Mouse (Mus musculus): Measurements from ENCODE around the gene Enpep. TPM values are rescaled to one million over a fixed set of nuclear protein-coding genes. Genes with fewer than 3 reads are reported as not detected.

Gene Enpep
- polyA plus RNA-seq (2012; rRNA removed) = 128 and 272 TPM in 2 replicates

DNA sequence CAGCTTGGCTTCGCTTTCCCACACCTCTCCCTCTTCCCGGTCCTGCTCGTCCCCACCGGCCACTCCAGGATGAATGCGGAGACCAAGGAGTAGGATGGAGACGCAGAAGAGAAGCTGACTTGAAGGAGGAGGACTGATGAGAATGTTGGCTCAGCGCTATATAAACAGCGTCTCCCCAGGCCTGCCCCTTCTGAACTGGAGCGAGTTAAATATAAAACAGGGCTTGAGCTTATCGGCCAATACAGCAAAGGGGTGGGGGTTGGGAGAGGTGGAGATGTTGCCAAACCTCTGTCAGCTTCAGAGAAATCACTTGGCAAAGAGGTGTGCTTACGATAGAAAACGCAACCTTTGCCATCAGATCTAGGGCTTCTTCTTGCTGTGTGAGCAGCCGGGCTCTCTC lies at the start of gene Enpep:
Gene Enpep, minus strand, starts transcription at position 135 of the 400 bp plus-strand sequence.
- peak; percentile 22 for DNase-seq (ENCODE audit: low read depth, low spot score)
- 8% methylated on average over 13 of the region's 13 CpGs for WGBS

DNA sequence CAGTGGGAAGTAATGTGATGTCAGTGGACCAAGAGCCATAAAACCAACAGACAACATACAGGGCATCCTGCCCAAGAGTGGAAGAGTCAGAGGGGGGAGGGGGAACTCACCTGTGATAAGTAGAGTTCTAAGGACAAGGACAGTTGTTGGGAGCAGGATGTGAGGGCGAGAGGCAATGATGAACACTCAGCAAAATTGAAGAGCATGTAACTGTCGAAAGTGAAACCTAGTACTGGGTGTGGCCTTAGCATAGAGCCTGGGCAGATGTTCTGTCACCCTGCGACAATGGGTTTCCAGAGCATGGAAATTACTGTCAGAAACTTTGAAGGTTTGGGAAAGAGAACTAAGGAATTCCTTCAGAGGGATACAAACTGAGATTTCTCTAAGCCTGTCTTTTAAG lies 46.6 kb upstream of the Enpep start:
- peak; percentile 27 for DNase-seq (ENCODE audit: low read depth, low spot score)
- WGBS = 23% methylated on average over 3 of the region's 3 CpGs

DNA sequence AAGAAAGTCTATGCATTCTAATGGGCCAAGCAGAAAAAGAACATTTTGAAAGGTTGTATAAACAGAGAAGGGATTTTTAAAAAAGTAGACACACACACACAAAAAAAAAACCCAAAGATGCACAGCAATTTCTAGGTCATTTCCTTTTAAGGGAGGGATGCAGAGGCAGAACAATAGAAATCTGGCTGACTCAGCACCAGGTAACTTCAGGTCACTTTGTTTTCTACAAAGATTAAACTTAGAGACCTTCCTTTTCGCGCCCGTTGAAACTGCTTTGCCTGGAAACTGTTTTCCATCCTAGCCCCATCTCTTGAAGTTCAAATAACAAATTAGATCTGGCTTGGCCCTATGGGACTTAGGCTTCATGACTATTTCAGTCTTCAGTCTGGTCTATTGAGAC lies 42.6 kb upstream of the Enpep start:
- whole genome bisulfite sequencing = 91% methylated on average over 3 of the region's 3 CpGs
- no peak for DNase-seq (ENCODE audit: low read depth, low spot score)

DNA sequence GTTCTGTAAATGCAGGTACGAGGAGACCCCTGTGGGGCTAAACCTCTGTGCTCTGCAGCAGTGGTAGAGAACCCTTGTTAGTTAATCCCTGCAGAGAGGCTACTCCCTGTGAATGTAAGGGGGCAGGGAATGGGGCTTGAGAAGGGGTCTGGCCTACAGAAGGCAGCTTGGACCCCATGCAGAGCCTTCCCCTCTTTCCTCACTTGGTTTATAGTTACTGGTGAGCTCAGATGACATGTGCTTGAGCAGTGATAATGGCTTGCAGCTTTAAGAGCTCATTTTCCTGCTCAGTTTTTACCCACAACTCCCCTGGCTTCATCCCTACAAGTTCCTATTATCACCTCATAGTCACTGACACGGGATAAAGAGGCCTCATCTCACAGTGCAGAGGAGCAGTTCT lies 40.6 kb upstream of the Enpep start:
- WGBS = 74% methylated on average over 2 of the region's 2 CpGs
- no peak for DNase-seq (ENCODE audit: low read depth, low spot score)

DNA sequence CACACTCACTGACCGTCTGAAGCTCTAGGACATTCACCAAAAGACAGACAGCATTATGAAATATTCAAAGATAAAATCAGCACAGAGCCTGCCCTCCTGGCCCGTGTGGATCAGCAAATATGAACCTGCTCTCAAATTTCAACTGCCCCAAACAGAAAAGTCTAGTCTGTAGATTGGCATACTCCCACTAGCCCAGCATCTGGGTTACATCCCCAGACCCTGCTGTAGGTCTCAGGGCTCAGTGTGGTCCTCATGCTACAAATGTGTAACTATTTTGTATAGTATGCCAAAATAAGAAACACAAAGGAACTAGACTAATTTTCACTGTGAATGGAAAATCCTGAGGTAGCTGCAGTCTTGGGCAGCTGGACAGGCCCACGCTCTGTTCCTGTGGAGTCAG lies 37.0 kb upstream of the Enpep start:
- 84% methylated on average over 3 of the region's 3 CpGs for WGBS
- DNase-seq (ENCODE audit: low read depth, low spot score) = no peak

DNA sequence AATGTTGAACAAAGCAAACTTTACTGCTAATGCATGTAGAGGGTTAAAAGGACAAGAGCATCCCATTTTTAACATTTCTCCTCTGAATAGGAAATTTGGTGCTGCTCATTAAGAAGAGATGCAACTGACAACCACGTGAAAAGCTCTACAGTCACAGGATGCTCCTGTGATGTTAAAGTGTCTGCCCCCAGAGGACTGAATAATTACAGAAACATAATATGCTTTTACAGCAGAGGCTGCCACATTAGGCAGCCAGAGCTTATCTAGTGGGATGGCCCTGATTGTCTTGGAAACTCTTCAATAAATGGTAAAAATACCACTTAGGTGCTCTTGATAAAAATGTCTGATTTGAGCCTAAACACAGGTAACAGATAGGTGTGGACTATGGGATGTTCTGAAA lies 33.4 kb upstream of the Enpep start:
- no peak for DNase-seq (ENCODE audit: low read depth, low spot score)

DNA sequence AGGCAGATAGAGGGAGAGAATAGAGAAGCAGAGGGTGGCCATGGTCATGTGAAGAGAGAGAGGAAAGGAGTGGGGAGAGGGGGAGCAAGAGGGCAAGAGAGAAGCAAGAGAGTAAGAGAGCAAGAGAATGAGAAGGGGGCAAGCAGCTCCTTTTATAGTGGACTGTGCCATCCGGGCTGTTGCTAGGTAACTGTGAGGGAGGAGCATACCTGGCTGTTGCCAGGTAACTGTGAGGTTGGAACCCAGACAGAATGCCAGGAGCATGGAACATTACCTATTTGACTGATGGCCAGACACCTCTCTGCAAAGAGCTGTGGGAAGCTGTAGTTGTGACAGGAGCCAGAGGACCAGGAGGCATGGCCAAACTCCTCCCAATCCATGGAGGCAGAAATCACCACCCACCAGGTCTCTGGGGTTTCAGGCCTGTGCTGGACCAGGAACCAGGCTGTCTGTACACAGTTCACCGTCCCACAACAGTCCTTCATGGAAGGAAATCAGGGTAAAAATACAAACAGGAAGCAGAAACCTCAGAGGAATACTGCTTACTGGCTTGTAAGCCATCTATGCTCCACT lies 32.4 kb upstream of the Enpep start:
- no peak for DNase-seq (ENCODE audit: low read depth, low spot score)
- 67% methylated on average over 2 of the region's 2 CpGs for WGBS

More for the DNA sequence above, 33.4 kb upstream of the Enpep start:
- 72% methylated on average over 1 of the region's 1 CpGs for WGBS

DNA sequence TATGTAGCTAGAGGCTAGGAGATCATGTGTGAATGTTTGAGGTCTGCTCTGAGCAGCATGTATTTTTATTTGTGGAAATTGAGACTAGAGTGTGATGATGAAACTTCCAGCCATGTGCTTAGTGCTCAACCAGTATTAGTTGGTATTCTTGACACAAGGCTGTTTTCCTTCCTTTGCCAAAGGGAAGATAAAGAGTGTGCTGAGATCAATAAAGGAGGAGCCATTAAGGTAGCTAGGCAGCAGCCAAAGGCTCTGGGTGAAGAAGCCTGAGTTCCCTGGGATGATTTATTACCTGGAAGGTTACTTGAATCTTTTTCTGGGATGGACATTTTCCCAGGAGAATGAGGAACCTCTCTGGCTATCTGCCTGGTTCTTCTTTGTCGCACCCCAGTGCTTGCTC lies 30.9 kb upstream of the Enpep start:
- WGBS = 90% methylated on average over 1 of the region's 1 CpGs

DNA sequence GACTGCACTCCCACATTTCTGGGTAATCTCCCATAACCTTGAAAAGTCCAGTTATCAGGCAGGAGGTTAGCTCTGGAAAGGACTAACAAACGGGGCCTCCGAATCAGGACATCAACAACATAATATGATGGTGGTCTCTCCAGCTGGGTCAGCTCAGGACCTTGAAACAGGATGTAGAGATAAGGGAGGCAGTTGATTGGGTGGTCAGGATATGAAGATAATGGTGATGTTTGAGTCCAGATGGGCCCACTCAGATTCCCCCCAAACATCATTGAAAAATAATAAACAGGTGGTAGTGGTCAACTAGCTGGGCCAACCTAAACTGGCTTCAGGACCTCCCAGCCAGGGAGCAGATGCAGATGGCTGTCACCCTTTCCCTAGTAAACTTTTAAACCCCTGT lies 25.6 kb upstream of the Enpep start:
- no peak for DNase-seq (ENCODE audit: low read depth, low spot score)
- 80% methylated on average over 2 of the region's 2 CpGs for WGBS

More for the DNA sequence above, 30.9 kb upstream of the Enpep start:
- DNase-seq (ENCODE audit: low read depth, low spot score) = no peak

DNA sequence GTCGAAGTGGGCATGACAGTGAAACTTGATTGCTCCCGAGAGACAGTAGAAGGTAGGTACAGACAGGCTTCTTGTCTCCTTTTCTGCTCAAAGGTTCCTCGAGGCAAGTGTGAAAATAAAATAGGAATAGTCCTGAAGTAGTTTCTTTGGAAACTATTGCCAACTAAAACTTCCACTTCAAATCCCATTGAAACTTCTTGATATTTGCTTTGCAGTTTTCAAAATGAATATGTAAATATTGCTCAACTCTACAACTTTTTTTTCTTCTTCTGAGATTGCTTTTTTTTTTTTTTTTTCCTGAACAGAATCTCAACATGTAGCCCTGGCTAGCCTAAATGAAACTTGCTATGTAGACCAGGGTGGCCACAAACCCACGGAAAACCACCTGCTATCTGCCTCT lies 21.4 kb upstream of the Enpep start:
- DNase-seq (ENCODE audit: low read depth, low spot score) = no peak
- 61% methylated on average over 4 of the region's 4 CpGs for WGBS

DNA sequence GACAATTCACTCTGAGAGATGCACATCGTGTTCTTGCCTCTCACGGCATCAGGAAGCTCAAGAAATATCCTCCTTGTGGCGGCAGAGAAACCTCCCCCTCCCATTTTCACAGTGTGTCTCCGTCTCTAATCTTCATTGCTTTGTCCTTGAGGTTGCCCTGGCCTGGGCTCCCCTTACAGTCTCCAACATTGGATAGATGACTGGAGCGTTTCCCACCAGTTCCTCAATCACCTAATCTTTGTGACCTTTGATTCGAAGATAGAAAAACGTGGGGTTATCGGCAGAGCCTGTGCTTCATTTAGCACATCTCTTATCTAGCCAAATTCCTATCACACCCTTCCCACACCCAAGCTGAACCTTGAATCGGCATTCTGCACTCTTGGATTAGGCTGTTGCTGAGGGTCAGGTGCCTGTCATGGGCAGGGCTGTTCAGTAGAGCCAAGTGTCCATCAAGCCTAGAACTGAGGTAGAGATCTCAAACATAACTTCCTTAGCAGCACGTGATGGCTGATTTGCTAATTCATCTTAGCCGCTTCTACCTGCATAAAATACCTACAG lies 18.9 kb upstream of the Enpep start:
- 40% methylated on average over 11 of the region's 11 CpGs for WGBS
- DNase-seq (ENCODE audit: low read depth, low spot score) = no peak

DNA sequence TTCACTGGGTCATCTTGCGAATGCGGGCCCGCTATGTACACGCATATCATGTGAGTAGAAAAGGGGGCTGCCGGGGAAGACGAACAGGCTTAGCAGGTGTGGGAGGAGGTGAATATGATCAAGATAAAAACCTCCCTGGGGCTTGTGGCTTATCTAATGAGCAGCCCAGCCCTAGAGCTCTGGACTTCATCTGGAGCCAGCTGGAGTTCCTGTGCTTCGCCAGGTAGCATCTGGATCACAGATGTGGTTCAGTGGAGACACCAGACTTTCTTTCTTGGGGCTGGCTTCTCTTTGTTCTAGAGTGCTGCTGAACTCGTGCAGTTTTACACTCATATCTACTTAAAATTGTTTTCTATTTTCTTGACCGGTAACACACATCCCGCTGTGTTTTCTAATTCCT lies 14.8 kb upstream of the Enpep start:
- WGBS = 89% methylated on average over 10 of the region's 10 CpGs
- no peak for DNase-seq (ENCODE audit: low read depth, low spot score)

DNA sequence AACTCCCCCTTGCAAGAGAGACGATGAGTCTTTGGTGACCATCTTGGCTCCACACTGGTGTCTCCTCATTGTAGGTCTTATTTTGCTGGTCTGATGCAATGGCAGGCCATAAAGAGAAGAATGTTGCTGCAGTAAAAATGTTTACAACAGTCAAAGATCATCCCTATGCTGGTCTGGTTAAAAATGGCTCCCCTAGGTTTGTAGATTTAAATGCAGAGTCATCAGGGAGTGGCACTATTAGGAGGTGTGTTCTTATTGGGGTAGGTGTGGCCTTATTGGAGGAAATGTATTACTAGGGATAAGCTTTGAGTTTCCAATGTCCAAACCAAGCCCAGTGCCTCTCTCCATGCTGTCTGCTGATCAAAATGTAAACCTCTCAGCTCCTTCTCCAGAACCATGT lies 10.2 kb upstream of the Enpep start:
- DNase-seq (ENCODE audit: low read depth, low spot score) = peak; percentile 35
- WGBS = 46% methylated on average over 1 of the region's 1 CpGs

DNA sequence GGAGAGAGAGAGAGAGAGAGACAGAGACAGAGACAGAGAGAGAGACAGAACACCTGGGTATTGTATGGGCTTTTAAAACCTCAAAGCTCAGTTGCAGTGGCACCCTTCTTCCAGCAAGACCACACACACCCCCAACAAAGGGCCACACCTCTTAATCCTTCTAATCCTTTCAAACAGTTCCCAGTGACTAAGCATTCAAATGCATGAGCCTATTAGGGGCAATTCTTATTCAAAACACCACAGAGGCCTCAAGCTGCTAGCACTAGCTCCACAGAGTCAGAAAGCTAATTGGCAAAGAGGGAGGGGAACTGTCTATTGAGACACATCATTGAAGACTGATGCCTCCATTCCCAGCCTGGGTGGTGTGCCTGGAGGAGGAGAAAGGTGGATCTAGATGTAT lies 8.5 kb upstream of the Enpep start:
- DNase-seq (ENCODE audit: low read depth, low spot score) = no peak

DNA sequence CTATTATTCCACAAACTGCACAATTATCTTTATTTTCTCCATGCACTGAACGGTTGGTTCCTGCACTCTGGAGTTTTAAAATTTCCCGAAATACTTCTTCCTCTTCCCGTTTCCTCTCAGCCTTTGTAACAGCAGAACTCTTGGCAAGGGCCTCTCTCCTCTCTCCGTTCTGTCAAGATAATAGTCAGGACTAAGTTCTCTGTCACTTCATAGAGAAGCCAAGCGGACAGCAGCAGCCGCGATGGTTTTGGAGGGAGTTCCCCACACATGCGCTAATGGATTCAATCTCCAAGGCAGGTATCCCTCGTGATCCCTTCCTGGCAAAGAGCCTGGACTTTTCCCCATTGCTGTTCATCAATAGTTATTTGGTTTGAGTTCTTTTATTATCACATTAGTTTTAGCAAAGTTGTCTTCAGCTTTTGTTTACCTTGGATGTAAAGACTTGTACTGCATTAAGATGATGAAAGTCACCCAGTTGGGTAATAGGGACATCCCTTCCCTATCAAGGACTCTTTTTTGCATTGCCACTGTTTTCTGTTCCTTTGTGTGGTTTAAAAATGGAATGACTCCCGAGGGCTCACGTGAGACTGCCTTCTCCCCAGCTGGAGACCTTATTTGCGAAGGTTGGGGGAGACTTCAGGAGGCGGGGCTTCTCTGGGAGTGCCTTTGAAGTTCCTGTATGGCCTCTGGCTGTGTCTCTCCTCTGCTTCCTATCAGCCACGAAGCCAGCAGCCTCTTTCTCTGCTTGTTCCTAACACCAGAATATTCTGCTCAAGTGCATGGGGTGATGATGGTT lies 6.0 kb upstream of the Enpep start:
- no peak for DNase-seq (ENCODE audit: low read depth, low spot score)
- whole genome bisulfite sequencing = 36% methylated on average over 14 of the region's 14 CpGs

DNA sequence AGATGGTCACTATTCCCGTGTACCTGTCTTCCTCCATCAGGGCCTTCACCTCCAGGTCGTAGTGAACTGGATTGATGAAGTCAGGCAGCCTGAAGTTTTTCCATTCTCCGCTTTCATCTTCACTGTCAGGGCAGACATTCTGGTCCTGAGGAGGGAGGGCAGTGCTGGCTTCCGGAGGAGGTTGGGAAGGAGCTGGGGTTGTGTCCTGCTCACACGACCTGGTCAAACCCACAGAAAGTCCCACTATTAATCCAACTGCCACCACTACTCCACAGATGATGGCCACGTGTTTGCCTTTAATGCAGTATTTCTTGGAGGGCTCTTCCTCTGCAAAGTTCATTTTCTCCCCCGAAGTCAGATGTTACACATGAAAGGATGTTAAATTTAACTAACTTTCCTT lies 378 bp downstream of the Enpep start:
- WGBS = 36% methylated on average over 7 of the region's 7 CpGs
- DNase-seq (ENCODE audit: low read depth, low spot score) = no peak

DNA sequence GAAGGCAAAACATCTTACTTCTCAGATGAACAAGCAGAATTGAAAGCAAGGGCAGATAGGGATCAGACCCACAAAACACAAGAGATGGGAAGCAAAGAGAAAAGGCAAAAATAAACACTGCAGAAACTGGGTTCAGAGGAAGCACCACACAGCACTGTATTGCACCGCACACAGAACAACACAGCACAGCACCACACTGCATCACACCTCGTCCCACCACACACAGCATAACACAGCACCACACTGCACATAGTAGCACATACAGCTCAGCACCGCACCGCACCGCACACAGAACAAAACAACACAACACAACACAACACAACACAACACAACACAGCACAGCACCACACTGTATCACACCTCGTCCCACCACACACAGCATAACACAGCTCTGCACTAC lies 1.1 kb downstream of the Enpep start:
- 87% methylated on average over 6 of the region's 6 CpGs for WGBS
- DNase-seq (ENCODE audit: low read depth, low spot score) = no peak

DNA sequence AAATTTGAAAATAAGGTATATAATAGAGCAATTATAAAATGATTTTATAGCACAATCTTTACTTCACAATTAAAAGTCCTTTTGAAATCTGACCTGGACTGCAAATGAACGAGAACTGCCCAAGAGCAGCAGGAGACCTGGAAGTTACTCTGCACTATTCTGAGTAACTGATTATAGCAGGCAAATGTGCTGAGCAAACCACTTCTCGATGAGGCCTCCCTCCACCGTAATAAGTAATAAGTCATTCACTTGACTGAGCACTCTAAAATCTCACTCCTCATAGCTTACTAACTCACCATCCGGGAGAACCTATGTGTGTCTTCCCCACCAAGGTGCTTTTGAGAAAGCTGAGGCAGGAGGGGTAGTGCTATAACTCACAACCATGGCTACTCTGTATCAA lies 4.5 kb downstream of the Enpep start:
- WGBS = 63% methylated on average over 4 of the region's 4 CpGs
- no peak for DNase-seq (ENCODE audit: low read depth, low spot score)

DNA sequence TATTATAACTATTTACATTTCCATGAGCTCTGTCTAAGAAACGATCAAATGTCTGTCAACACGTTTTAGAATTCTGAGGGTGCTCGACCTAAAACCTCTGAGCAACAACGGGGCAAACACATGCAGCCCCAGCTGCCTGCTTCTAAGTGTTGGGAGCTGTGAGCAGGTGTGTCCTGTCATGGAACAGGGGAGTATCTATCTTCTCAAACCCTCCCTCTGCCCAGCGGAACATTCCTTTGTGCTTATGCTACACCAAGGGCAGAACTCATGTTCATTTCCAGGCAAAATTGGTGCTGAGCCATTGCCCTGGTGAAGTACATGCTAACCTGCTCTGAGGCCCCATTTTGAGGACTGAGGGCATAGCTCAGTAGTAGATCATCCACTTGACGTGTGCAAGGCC lies 10.9 kb downstream of the Enpep start:
- 55% methylated on average over 6 of the region's 6 CpGs for WGBS
- DNase-seq (ENCODE audit: low read depth, low spot score) = no peak

DNA sequence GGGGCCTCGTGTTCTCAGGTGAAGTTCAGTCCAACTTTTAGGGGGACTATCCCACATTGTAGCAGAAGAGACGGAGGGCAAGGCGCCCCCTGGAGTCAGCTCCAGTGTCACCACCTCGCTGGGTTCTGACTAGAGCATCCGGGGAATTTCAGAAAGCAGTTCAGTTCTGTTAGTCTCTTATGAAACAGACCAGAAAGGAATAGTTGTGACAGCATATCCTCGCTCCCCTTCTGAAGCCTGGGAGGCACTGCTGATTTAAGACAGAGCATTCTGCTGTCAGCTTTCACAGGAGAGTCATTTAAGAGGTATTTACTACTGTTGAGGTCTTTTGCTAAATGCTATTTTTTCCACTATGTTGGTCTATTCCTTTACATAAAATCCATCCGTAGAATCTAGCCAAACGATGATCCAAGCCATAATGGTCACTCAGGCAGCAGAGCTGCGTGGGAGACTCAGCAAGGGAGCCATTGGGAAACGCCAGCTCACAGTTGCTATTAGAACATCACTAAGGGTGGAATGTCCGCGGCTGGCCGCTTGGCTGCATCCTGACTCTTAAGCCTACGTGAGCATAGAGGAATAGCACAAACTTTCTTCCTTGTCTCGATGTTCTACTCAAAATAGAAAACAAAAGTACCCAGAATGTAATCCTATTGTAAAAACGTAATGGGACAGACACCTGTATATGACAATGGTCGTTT lies 15.3 kb downstream of the Enpep start:
- WGBS = 76% methylated on average over 17 of the region's 17 CpGs
- no peak for DNase-seq (ENCODE audit: low read depth, low spot score)
